Mouse (Mus musculus) gastrocnemius, postnatal 25 days (tissue): ENCODE measurements around the gene Alkbh2. TPM values are rescaled to one million over a fixed set of nuclear protein-coding genes. Genes with fewer than 3 reads are reported as not detected.

Experiments used
- DNase-seq: peaks from one replicate; pipeline ENCODE4 v3.0.0; 2022
- total RNA-seq, 2 experiments: library from RNA; stranded (reverse); gene quantifications; 1 replicate in 1 of 2; 2 replicates in 1 of 2; pipeline ENCODE4 v1.2.3; 2021

The Alkbh2 gene
- total RNA-seq, 2 experiments from 2014 or later = 1.2 to 1.4 TPM

GRCm38 (mm10) chr5:114100390-114101099 is 27.5 kb downstream of the Alkbh2 start:
- no peak for DNase-seq

DNA sequence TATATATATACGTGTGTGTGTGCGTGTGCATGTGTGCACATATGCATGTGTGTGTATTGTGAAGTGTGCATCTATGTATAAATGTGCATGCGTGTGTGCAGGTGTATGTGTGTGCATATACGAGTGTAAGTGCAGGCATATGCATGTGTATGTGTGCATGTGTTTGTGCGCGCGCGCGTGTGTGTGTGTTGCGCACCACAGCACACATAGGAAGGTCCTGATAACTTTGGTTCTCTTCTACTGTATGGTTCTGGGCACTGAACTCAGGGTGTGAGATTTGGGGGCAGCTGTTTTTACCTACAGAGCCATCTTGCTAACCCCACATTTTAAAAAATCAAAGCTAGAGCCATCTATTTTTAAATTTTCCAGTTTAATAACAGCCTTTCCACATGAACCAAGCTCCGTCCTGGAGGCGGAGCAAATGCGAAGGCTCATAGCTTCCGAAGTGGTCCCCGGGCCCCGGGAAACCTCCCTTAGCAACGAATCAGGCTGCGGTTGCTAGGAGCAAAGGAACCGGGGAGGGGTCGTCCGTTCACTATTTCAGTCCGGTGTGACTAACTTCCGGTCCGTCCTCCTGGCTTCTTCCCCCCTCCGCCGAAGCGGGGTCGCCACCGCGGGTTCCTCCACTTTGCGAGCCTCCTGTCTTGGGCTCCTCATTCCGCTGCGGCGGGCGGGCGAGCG is 28.2 kb downstream of the Alkbh2 start:
- peak; percentile 90 for DNase-seq

GRCm38 (mm10) chr5:114091057-114091807 is 36.8 kb downstream of the Alkbh2 start, which contains the start of gene Svop:
Svop (minus strand) TSS chr5:114091570.
- peak; percentile 52 for DNase-seq

DNA sequence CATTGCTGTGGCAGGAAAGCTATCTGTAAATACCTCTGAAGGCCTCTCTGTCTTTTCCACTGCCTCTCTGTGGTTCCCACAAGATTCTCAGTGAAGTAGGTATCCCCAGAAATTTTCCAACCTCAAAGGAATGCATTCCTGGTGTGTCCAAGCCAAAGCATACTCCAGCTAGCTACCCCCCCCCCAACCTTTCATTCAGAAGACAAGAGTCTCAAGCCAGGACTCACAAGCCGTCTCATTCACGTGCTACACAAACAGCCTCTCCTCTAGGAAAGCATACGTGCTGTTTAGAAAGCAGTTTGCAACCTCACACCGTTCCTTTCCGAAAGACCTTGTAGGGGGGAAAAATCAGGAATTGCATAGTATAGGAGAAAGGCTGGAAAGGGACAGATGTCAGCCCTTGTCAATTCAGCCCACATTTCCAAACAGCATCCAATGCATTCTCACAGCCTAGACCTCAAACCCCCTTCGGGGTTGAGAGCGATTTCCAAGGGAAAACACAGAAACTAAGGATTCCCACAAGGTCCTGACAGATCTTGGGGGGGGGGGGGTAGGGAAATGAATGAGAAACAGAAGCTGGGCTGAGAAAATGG is 37.5 kb downstream of the Alkbh2 start:
- DNase-seq = no peak

DNA sequence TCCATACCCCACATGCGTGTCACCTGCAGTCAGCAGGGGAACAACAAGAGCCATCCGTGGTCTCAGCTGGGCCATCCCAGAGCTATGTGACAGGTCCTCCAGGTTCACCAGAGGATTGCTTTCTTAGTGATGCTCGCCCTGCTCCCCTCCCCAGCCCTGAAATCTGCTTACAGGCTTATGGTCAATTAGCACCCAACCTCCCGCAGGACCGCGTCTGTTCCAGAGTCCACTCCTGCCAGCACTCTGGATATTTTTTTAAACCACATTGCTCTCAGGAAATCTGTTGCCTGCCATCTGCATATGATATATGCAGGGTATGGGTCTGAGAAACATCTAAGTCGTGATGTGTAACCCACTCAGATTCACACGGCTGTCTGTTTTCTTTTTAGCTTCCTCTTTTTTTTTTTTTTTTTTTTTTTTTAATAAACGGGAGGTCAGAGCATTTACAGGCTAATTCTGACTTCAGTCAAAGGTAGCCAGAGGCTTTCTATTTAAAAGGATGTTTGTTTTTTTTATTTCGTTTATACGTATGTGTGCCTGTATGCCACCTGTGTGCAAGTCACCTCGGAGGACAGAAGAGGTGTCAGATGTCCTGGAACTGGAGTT is 40.0 kb downstream of the Alkbh2 start:
- no peak for DNase-seq

DNA sequence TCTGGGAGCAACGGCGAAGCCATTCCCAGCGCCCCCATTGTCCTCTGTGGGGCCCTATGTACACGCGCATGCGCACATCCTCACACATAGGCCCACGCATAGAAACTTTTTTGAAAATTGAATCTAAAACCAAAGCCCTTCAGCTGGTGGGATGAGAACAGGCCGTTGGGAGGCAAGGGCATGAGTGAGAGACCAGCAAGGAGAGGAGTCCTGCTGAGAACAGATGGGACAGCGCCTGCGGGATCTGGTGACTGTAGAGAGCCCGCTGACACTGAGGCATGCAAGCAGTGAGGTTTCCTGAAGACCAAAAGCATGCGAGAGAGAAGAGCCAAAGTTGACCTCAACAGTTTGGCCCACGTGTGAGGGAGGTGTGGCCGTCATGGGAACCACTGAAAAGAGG is 42.5 kb downstream of the Alkbh2 start:
- no peak for DNase-seq

DNA sequence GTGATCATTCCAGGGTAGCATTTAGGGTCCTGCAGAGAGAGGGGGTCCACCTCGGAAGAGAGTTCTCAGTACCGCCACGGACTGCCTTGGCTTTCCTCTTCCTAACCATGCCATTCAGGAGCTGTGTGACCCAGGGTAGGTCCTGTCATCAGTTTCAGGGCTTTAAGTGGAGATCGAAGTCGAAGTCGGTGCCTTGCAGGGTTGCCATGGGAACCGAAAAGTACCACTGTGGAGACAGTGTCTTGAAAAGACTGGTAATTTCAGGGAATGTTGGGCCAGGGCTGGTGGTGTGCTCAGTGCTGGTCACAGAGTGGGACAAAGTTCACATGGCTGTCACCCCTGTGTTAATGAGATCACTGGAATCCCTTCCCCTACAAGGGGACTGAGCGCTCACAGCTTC is 51.0 kb downstream of the Alkbh2 start:
- no peak for DNase-seq

Other genes starting within 250 kb of the Alkbh2 start
- gene Coro1c, start 219.5 kb downstream of the Alkbh2 start, total RNA-seq = 10 to 100 TPM; 11.9 to 17.1 TPM
- 1 to 10 TPM; 6.5 to 6.7 TPM for gene Ssh1, start 134.3 kb downstream of the Alkbh2 start, total RNA-seq
- gene Dao, start 124.5 kb downstream of the Alkbh2 start, total RNA-seq = not detected
- gene Usp30, start 62.8 kb downstream of the Alkbh2 start, total RNA-seq = 1 to 10 TPM; 6.8 to 7.2 TPM
- not detected for gene Svop, start 36.6 kb downstream of the Alkbh2 start, total RNA-seq
- gene Ung, start 2.2 kb upstream of the Alkbh2 start, total RNA-seq = 10 to 100 TPM; 10.5 TPM
- 100 to 1,000 TPM; 120 to 133 TPM for gene Acacb, start 18.3 kb upstream of the Alkbh2 start, total RNA-seq
- not detected for gene Foxn4, start 145.6 kb upstream of the Alkbh2 start, total RNA-seq
- under 1 TPM; 0.10 to 0.21 TPM for gene Myo1h, start 160.9 kb upstream of the Alkbh2 start, total RNA-seq